In the genomic region with DNA sequence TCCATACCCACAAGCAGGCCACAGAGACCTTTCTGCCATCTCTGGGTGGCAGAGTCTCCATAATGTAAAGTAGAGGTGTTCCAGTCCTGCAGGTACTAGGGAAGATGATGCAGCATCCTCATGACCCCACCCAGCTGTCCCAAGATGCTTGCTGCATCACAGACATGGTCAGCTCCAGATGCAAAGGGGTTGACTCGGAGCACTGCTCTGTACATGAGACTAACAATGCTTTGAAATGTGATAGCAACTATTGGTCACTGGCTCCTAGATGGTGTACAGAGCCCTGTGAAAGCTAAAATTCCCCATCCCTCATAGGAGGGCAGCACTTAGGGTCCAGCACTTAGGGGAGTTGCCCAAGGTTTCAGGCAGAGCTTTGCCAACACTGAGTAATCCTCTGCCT, we compare ENCODE assay signal across 12 mouse cellular contexts. TPM values are rescaled to one million over a fixed set of nuclear protein-coding genes. Genes with fewer than 3 reads are reported as not detected.
DNase-seq lines count a peak whose midpoint lies in the region; ATAC-seq and TF ChIP-seq lines count a peak whose summit lies in the region.
"Had no signal": no experiment of that assay in that cellular context is flagged by ENCODE, and none has a peak within 500 bp of the region (broad histone marks: within the 10 kb centered on the region; RNA-seq: fewer than 3 reads in every experiment).

No protein-coding gene starts in this region.

- H3K27me3 ChIP-seq in heart, embryonic 15.5 days, result no peaks in the 10 kb centered on the region
- peaks cover 9% of the 10 kb centered on the region for H3K27me3 ChIP-seq in heart, embryonic 10.5 days (ENCODE audit: insufficient read depth, poor library complexity, severe bottlenecking)
- no peaks in the 10 kb centered on the region for H3K27me3 ChIP-seq in liver, embryonic 11.5 days (replicated peaks; ENCODE audit: control insufficient read depth, insufficient read depth, low read length)
- H3K27me3 ChIP-seq in liver, postnatal 0 days (ENCODE audit: insufficient read depth, low read length), result no peaks in the 10 kb centered on the region
- H3K27me3 ChIP-seq in embryonic facial prominence, embryonic 13.5 days, result no peaks in the 10 kb centered on the region
- H3K27me3 ChIP-seq in intestine, embryonic 15.5 days (replicated peaks), result no peaks in the 10 kb centered on the region

- H3K4me3 ChIP-seq in heart, embryonic 15.5 days, result no peak overlapping the region
- no peak overlapping the region for H3K4me3 ChIP-seq in heart, embryonic 10.5 days
- no peak overlapping the region for H3K4me3 ChIP-seq in liver, embryonic 11.5 days (ENCODE audit: low read depth, low read length)
- H3K4me3 ChIP-seq in liver, postnatal 0 days (ENCODE audit: low read depth, low read length), result no peak overlapping the region
- no peak overlapping the region for H3K4me3 ChIP-seq in embryonic facial prominence, embryonic 13.5 days
- no peak overlapping the region for H3K4me3 ChIP-seq in intestine, embryonic 15.5 days (replicated peaks)

- DNase-seq in heart, embryonic 10.5 days (ENCODE audit: low spot score), result no peak
- no peak for DNase-seq in liver, embryonic 11.5 days (ENCODE audit: low spot score)
- no peak for DNase-seq in liver, postnatal 0 days
- no peak for DNase-seq in thymus, postnatal 10 days (ENCODE audit: low spot score in 2 of 2)
- DNase-seq: cerebellum, adult 18-20 months; heart, postnatal 36 days; kidney, adult 18-20 months; right cerebral cortex, postnatal 4 days had no signal

- H3K27ac ChIP-seq in heart, embryonic 15.5 days, result no peak overlapping the region
- H3K27ac ChIP-seq in heart, embryonic 10.5 days, result no peak overlapping the region
- no peak overlapping the region for H3K27ac ChIP-seq in liver, embryonic 11.5 days (ENCODE audit: low read depth, low read length)
- no peak overlapping the region for H3K27ac ChIP-seq in liver, postnatal 0 days (ENCODE audit: low read depth)
- H3K27ac ChIP-seq in embryonic facial prominence, embryonic 13.5 days, result 0 out of 2 replicates have a peak overlapping the region, but pooled peaks have one; percentile 51
- no peak overlapping the region for H3K27ac ChIP-seq in intestine, embryonic 15.5 days

- 86% methylated on average over 1 of the region's 1 CpGs for WGBS in heart, embryonic 15.5 days
- 53% methylated on average over 1 of the region's 1 CpGs for WGBS in heart, embryonic 10.5 days
- WGBS in liver, embryonic 11.5 days, result 77% methylated on average over 1 of the region's 1 CpGs
- 84% methylated on average over 1 of the region's 1 CpGs for whole genome bisulfite sequencing in liver, postnatal 0 days (ENCODE audit: insufficient replicate concordance)
- 43% methylated on average over 1 of the region's 1 CpGs for WGBS in embryonic facial prominence, embryonic 13.5 days
- 73% methylated on average over 1 of the region's 1 CpGs for WGBS in intestine, embryonic 15.5 days

- H3K9ac ChIP-seq in heart, embryonic 15.5 days, result no peak overlapping the region
- H3K9ac ChIP-seq in liver, embryonic 11.5 days (ENCODE audit: low read depth, low read length), result no peak overlapping the region
- H3K9ac ChIP-seq in liver, postnatal 0 days (replicated peaks), result no peak overlapping the region
- no peak overlapping the region for H3K9ac ChIP-seq in embryonic facial prominence, embryonic 13.5 days
- H3K9ac ChIP-seq in intestine, embryonic 15.5 days, result no peak overlapping the region

- TF ChIP-seq CTCF in liver, postnatal 0 days (IDR thresholded peaks at IDR 0.05; ENCODE audit: low read depth), result no peak

- no peak for TF ChIP-seq EP300 in liver, postnatal 0 days (IDR thresholded peaks at IDR 0.05; ENCODE audit: low read depth)

- H3K9me3 ChIP-seq in heart, embryonic 15.5 days (replicated peaks), result no peaks in the 10 kb centered on the region
- H3K9me3 ChIP-seq in heart, embryonic 10.5 days, result no peaks in the 10 kb centered on the region
- no peaks in the 10 kb centered on the region for H3K9me3 ChIP-seq in liver, embryonic 11.5 days (ENCODE audit: control insufficient read depth, low read length)
- no peaks in the 10 kb centered on the region for H3K9me3 ChIP-seq in liver, postnatal 0 days (ENCODE audit: low read length)
- no peaks in the 10 kb centered on the region for H3K9me3 ChIP-seq in embryonic facial prominence, embryonic 13.5 days
- H3K9me3 ChIP-seq in intestine, embryonic 15.5 days, result no peaks in the 10 kb centered on the region

- no peaks in the 10 kb centered on the region for H3K36me3 ChIP-seq in heart, embryonic 15.5 days
- no peaks in the 10 kb centered on the region for H3K36me3 ChIP-seq in heart, embryonic 10.5 days
- H3K36me3 ChIP-seq in liver, embryonic 11.5 days (ENCODE audit: control insufficient read depth, insufficient read depth, low read length), result no peaks in the 10 kb centered on the region
- no peaks in the 10 kb centered on the region for H3K36me3 ChIP-seq in liver, postnatal 0 days (replicated peaks; ENCODE audit: insufficient read depth, low read length)
- no peaks in the 10 kb centered on the region for H3K36me3 ChIP-seq in embryonic facial prominence, embryonic 13.5 days
- no peaks in the 10 kb centered on the region for H3K36me3 ChIP-seq in intestine, embryonic 15.5 days

- no peak for ATAC-seq in heart, embryonic 15.5 days (replicated peaks; ENCODE audit: insufficient number of reproducible peaks, insufficient read depth, low FRiP score, low read depth)
- ATAC-seq in liver, embryonic 11.5 days (replicated peaks; ENCODE audit: low FRiP score), result no peak
- no peak for ATAC-seq in liver, postnatal 0 days
- ATAC-seq in embryonic facial prominence, embryonic 13.5 days (ENCODE audit: insufficient number of reproducible peaks, insufficient read depth, low FRiP score, low TSS enrichment, low read depth), result no peak
- no peak for ATAC-seq in intestine, embryonic 15.5 days
- ATAC-seq: forebrain, embryonic 14.5 days had no signal

- peak overlapping the region; percentile 73; the same call in 1 of the 2 replicates for H3K4me2 ChIP-seq in heart, embryonic 15.5 days
- peak overlapping the region; percentile 83; the same call in 1 of the 2 replicates for H3K4me2 ChIP-seq in liver, embryonic 11.5 days
- H3K4me2 ChIP-seq in liver, postnatal 0 days (ENCODE audit: low read depth, low read length), result no peak overlapping the region
- H3K4me2 ChIP-seq in embryonic facial prominence, embryonic 13.5 days, result peak overlapping the region; percentile 68; the same call in 1 of the 2 replicates
- H3K4me2 ChIP-seq in intestine, embryonic 15.5 days (replicated peaks), result 0 out of 2 replicates have a peak overlapping the region, but pooled peaks have one; percentile 73

- peaks cover 57% of the 10 kb centered on the region for H3K4me1 ChIP-seq in heart, embryonic 15.5 days (replicated peaks)
- peaks cover 49% of the 10 kb centered on the region for H3K4me1 ChIP-seq in heart, embryonic 10.5 days
- peaks cover 31% of the 10 kb centered on the region for H3K4me1 ChIP-seq in liver, embryonic 11.5 days (replicated peaks; ENCODE audit: control insufficient read depth, insufficient read depth, low read length)
- peaks cover 25% of the 10 kb centered on the region for H3K4me1 ChIP-seq in liver, postnatal 0 days (ENCODE audit: insufficient read depth)
- peaks cover 60% of the 10 kb centered on the region for H3K4me1 ChIP-seq in embryonic facial prominence, embryonic 13.5 days
- peaks cover 16% of the 10 kb centered on the region for H3K4me1 ChIP-seq in intestine, embryonic 15.5 days (replicated peaks)

RNA-seq across cellular contexts. Expression of a gene that starts 2.0 kb away (rescaled TPM):
- polyA plus RNA-seq in heart, embryonic 15.5 days (2015; fragmentation: Nextera tagmentation; extraction: Ambion mirVana), result 22.9 and 25.9 TPM in 2 replicates
- 17.3 and 20.2 TPM in 2 replicates for polyA plus RNA-seq in heart, embryonic 10.5 days (2016; fragmentation: Nextera tagmentation; extraction: Ambion mirVana)
- polyA plus RNA-seq in liver, embryonic 11.5 days (2014; fragmentation: Nextera tagmentation; extraction: Ambion mirVana), result 12.0 and 12.6 TPM in 2 replicates
- polyA plus RNA-seq in liver, postnatal 0 days (2015; fragmentation: Nextera tagmentation; extraction: Ambion mirVana), result 14.0 and 16.3 TPM in 2 replicates
- polyA plus RNA-seq in embryonic facial prominence, embryonic 13.5 days (2015; fragmentation: Nextera tagmentation; extraction: Ambion mirVana), result 29.4 and 30.3 TPM in 2 replicates
- polyA plus RNA-seq in intestine, embryonic 15.5 days (2015; fragmentation: Nextera tagmentation; extraction: Ambion mirVana), result 15.9 and 17.7 TPM in 2 replicates

RNA-seq across cellular contexts. Expression of a gene that starts 54.4 kb away (rescaled TPM):
- 15.8 and 17.6 TPM in 2 replicates for polyA plus RNA-seq in heart, embryonic 15.5 days (2015; fragmentation: Nextera tagmentation; extraction: Ambion mirVana)
- 13.0 and 15.6 TPM in 2 replicates for polyA plus RNA-seq in heart, embryonic 10.5 days (2016; fragmentation: Nextera tagmentation; extraction: Ambion mirVana)
- 18.3 and 19.3 TPM in 2 replicates for polyA plus RNA-seq in liver, embryonic 11.5 days (2014; fragmentation: Nextera tagmentation; extraction: Ambion mirVana)
- 10.9 and 12.3 TPM in 2 replicates for polyA plus RNA-seq in liver, postnatal 0 days (2015; fragmentation: Nextera tagmentation; extraction: Ambion mirVana)
- 25.6 and 26.7 TPM in 2 replicates for polyA plus RNA-seq in embryonic facial prominence, embryonic 13.5 days (2015; fragmentation: Nextera tagmentation; extraction: Ambion mirVana)
- 25.9 and 26.0 TPM in 2 replicates for polyA plus RNA-seq in intestine, embryonic 15.5 days (2015; fragmentation: Nextera tagmentation; extraction: Ambion mirVana)

RNA-seq across cellular contexts. Expression of a gene that starts 58.8 kb away (rescaled TPM):
- polyA plus RNA-seq in heart, embryonic 15.5 days (2015; fragmentation: Nextera tagmentation; extraction: Ambion mirVana), result 66.4 and 81.4 TPM in 2 replicates
- polyA plus RNA-seq in heart, embryonic 10.5 days (2016; fragmentation: Nextera tagmentation; extraction: Ambion mirVana), result 140 and 141 TPM in 2 replicates
- polyA plus RNA-seq in liver, embryonic 11.5 days (2014; fragmentation: Nextera tagmentation; extraction: Ambion mirVana), result 134 and 139 TPM in 2 replicates
- 31.3 and 38.0 TPM in 2 replicates for polyA plus RNA-seq in liver, postnatal 0 days (2015; fragmentation: Nextera tagmentation; extraction: Ambion mirVana)
- 103 and 116 TPM in 2 replicates for polyA plus RNA-seq in embryonic facial prominence, embryonic 13.5 days (2015; fragmentation: Nextera tagmentation; extraction: Ambion mirVana)
- polyA plus RNA-seq in intestine, embryonic 15.5 days (2015; fragmentation: Nextera tagmentation; extraction: Ambion mirVana), result 95.0 and 102 TPM in 2 replicates

RNA-seq across cellular contexts. Expression of a gene that starts 59.3 kb away (rescaled TPM):
- polyA plus RNA-seq in heart, embryonic 15.5 days (2015; fragmentation: Nextera tagmentation; extraction: Ambion mirVana), result 18.2 and 22.8 TPM in 2 replicates
- 30.1 and 34.2 TPM in 2 replicates for polyA plus RNA-seq in heart, embryonic 10.5 days (2016; fragmentation: Nextera tagmentation; extraction: Ambion mirVana)
- 23.4 and 24.2 TPM in 2 replicates for polyA plus RNA-seq in liver, embryonic 11.5 days (2014; fragmentation: Nextera tagmentation; extraction: Ambion mirVana)
- 3.3 and 4.2 TPM in 2 replicates for polyA plus RNA-seq in liver, postnatal 0 days (2015; fragmentation: Nextera tagmentation; extraction: Ambion mirVana)
- 35.4 and 45.7 TPM in 2 replicates for polyA plus RNA-seq in embryonic facial prominence, embryonic 13.5 days (2015; fragmentation: Nextera tagmentation; extraction: Ambion mirVana)
- polyA plus RNA-seq in intestine, embryonic 15.5 days (2015; fragmentation: Nextera tagmentation; extraction: Ambion mirVana), result 16.8 and 17.2 TPM in 2 replicates
